Mouse (Mus musculus): Measurements from ENCODE around the gene Ankrd40. TPM values are rescaled to one million over a fixed set of nuclear protein-coding genes. Genes with fewer than 3 reads are reported as not detected.

Gene Ankrd40
- polyA plus RNA-seq, 1 experiment from 2014 or later, result 11.1 TPM

DNA sequence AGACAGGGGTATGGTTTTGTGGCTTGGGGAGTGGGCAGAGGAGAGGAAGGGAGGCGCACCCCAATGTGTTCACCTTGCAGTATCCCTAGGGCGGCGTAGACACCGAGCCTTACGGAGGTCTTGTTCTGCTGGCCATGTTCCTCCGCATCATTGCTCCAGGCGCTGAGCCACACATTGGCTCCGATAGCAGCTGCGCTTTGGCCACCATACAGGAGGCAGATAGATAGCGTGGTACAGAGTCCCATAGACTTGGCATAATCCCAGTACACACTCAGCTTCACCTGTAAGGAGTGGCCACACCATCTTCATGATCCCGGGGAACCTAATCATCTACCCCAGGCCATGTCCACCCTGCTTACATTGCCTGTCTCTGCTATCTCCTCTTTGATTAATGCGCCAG lies 31.4 kb downstream of the Ankrd40 start:
- Histone ChIP-seq H3K9ac (ENCODE audit: low read length) (no peak overlapping the region), H3K9me3 (replicated peaks; ENCODE audit: control insufficient read depth, low read length) (no peaks in the 10 kb centered on the region), H3K4me1 (ENCODE audit: control insufficient read depth, insufficient read depth, low read length) (no peaks in the 10 kb centered on the region), H3K4me3 (replicated peaks; ENCODE audit: low read length) (no peak overlapping the region), H3K27me3 (ENCODE audit: control insufficient read depth, insufficient read depth, low read length) (no peaks in the 10 kb centered on the region), H3K36me3 (ENCODE audit: control insufficient read depth, insufficient read depth, low read length) (no peaks in the 10 kb centered on the region), H3K4me2 (ENCODE audit: low read depth, low read length) (no peak overlapping the region), H3K27ac (ENCODE audit: low read length) (no peak overlapping the region)
- WGBS, result 92% methylated on average over 12 of the region's 12 CpGs
- no peak for ATAC-seq (ENCODE audit: insufficient read depth, low FRiP score)

DNA sequence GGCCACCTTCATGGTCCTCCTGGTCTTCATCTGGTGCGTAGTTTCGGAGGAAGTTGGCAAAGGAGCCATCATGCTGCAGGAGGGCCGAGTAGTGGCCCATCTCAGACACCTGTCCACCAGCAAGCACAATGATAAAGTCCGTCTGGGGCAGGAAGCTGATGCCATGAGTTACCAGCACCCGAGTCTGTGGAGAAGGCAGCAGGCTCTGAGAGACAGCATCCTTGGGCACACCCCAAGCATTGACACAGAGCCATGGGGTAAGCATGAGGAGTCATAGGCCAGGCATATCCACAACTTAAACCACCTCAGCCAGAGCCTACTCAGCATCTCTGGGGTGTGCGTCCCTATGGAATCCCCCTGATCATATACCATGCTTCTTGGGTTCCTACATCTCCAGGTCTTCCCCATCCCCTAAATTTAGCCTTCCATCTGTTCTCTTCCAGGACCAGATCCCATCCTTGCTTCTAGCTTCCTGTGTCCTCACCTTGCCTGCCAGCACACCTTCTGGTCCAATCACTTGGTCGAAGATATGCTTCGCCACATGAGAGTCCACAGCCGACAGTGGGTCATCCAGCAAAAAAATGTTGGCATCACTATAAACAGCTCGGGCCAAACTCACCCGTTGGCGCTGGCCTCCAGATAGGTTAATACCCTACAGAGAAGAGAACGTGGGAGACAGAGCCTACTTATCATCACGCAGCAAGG lies 33.5 kb downstream of the Ankrd40 start:
- 94% methylated on average over 14 of the region's 14 CpGs for WGBS
- Histone ChIP-seq H3K4me2 (ENCODE audit: low read depth, low read length) (no peak overlapping the region), H3K4me3 (replicated peaks; ENCODE audit: low read length) (no peak overlapping the region), H3K9ac (ENCODE audit: low read length) (no peak overlapping the region), H3K27ac (ENCODE audit: low read length) (no peak overlapping the region), H3K9me3 (replicated peaks; ENCODE audit: control insufficient read depth, low read length) (0 out of 2 replicates have a peak, but pooled peaks cover 3% of the 10 kb centered on the region), H3K4me1 (ENCODE audit: control insufficient read depth, insufficient read depth, low read length) (peaks cover 8% of the 10 kb centered on the region; the same call in 1 of the 2 replicates), H3K27me3 (ENCODE audit: control insufficient read depth, insufficient read depth, low read length) (no peaks in the 10 kb centered on the region), H3K36me3 (ENCODE audit: control insufficient read depth, insufficient read depth, low read length) (no peaks in the 10 kb centered on the region; the same call in 1 of the 2 replicates)
- no peak for ATAC-seq (ENCODE audit: insufficient read depth, low FRiP score)

DNA sequence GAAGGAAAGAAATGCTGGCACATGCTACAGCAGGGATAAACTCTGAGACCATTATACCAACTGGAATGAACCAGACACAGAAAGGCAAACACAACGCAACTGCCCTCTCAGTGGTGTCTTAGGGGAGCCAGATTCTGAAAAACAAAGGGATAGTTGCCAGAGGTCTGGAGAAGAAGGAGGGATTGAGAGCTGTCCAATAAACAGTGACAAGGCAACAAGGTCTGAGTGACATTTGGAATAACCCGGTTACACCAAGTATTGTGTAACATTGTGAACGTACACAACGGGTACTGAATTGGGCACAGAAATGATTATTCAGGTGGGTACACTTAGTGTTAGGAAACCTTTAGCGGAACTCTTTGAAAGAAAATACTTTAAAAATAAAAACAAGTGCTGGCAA lies 34.3 kb downstream of the Ankrd40 start:
- no peak for ATAC-seq (ENCODE audit: insufficient read depth, low FRiP score)
- Histone ChIP-seq H3K36me3 (ENCODE audit: control insufficient read depth, insufficient read depth, low read length) (no peaks in the 10 kb centered on the region; the same call in 1 of the 2 replicates), H3K27ac (ENCODE audit: low read length) (no peak overlapping the region), H3K9ac (ENCODE audit: low read length) (no peak overlapping the region), H3K4me1 (ENCODE audit: control insufficient read depth, insufficient read depth, low read length) (peaks cover 8% of the 10 kb centered on the region; the same call in 1 of the 2 replicates), H3K4me3 (replicated peaks; ENCODE audit: low read length) (no peak overlapping the region), H3K9me3 (replicated peaks; ENCODE audit: control insufficient read depth, low read length) (0 out of 2 replicates have a peak, but pooled peaks cover 3% of the 10 kb centered on the region), H3K27me3 (ENCODE audit: control insufficient read depth, insufficient read depth, low read length) (no peaks in the 10 kb centered on the region), H3K4me2 (ENCODE audit: low read depth, low read length) (no peak overlapping the region)
- WGBS, result 94% methylated on average over 5 of the region's 5 CpGs

DNA sequence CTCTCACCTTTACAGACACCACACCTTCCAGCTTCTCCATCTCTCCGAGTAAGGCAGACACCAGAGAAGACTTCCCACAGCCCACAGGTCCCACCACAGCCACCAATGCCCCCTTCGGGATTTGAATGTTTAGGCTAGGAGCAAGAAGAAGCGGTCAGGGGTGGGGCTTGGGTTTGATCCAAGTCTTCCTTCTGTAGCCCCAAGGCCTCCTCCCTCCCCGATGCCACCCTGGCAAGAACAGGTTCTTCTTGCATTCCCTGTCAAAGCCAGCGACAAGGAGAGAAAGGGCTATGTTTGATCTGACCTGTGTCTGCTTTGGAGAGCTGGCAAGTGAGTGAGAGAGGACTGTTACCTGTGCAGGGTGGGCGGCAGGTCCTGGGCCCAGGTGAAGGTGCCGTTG lies 35.9 kb downstream of the Ankrd40 start:
- Histone ChIP-seq H3K4me2 (ENCODE audit: low read depth, low read length) (no peak overlapping the region), H3K27me3 (ENCODE audit: control insufficient read depth, insufficient read depth, low read length) (no peaks in the 10 kb centered on the region), H3K36me3 (ENCODE audit: control insufficient read depth, insufficient read depth, low read length) (no peaks in the 10 kb centered on the region; the same call in 1 of the 2 replicates), H3K27ac (ENCODE audit: low read length) (peak overlapping the region; percentile 60; the same call in 1 of the 2 replicates), H3K9ac (ENCODE audit: low read length) (no peak overlapping the region), H3K4me1 (ENCODE audit: control insufficient read depth, insufficient read depth, low read length) (peaks cover 8% of the 10 kb centered on the region; the same call in 1 of the 2 replicates), H3K9me3 (replicated peaks; ENCODE audit: control insufficient read depth, low read length) (0 out of 2 replicates have a peak, but pooled peaks cover 3% of the 10 kb centered on the region), H3K4me3 (replicated peaks; ENCODE audit: low read length) (no peak overlapping the region)
- ATAC-seq (ENCODE audit: insufficient read depth, low FRiP score), result peak; percentile 29; the same call in 1 of the 2 replicates
- 62% methylated on average over 7 of the region's 7 CpGs for WGBS

DNA sequence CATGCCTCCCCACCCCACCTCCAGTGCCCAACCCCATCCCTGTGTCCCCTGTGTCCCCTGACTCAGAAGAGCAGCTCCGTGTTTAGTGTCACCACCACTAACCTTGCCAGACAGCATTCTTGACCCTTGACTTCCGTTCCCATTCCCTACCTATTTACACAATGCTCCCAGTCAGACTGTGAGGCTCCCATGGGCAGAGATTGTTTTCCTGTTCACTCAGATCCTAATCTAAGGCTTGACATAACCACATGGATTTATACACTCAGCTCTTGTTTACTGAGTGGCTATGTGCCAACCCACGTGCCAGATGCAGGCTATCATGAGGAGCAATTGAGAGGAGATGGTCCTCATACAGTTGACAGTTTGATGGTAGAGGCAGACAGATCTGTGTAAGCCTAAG lies 37.5 kb downstream of the Ankrd40 start:
- no peak overlapping the region for H3K4me2 ChIP-seq (ENCODE audit: low read depth, low read length)
- H3K36me3 ChIP-seq (ENCODE audit: control insufficient read depth, insufficient read depth, low read length), result no peaks in the 10 kb centered on the region; the same call in 1 of the 2 replicates
- H3K27ac ChIP-seq (ENCODE audit: low read length), result no peak overlapping the region
- peaks cover 8% of the 10 kb centered on the region for H3K4me1 ChIP-seq (ENCODE audit: control insufficient read depth, insufficient read depth, low read length)
- 42% methylated on average over 3 of the region's 3 CpGs for WGBS
- H3K9ac ChIP-seq (ENCODE audit: low read length), result no peak overlapping the region
- peak; percentile 51; the same call in 1 of the 2 replicates for ATAC-seq (ENCODE audit: insufficient read depth, low FRiP score)
- no peak overlapping the region for H3K4me3 ChIP-seq (replicated peaks; ENCODE audit: low read length)
- 0 out of 2 replicates have a peak, but pooled peaks cover 3% of the 10 kb centered on the region for H3K9me3 ChIP-seq (replicated peaks; ENCODE audit: control insufficient read depth, low read length)
- H3K27me3 ChIP-seq (ENCODE audit: control insufficient read depth, insufficient read depth, low read length), result no peaks in the 10 kb centered on the region

DNA sequence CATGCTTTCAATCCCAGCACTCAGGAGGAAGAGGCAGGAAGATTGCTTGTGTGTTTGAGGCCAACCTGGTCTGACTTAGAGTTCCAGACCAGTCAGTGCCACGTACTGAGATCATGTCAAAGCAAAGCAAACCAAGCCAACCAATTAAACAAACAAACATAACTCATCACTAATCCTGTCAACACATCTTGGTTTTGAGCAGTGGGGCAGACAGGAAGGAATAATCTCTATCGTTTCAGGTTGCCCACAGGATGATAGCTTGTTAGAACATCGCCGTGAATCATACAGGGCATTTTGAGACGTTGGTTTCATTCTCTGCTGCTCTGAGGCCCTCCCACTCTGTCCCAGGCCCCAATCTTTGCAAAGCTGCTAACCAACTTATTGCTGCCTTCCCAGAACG lies 42.2 kb downstream of the Ankrd40 start:
- H3K9me3 ChIP-seq (replicated peaks; ENCODE audit: control insufficient read depth, low read length), result 0 out of 2 replicates have a peak, but pooled peaks cover 3% of the 10 kb centered on the region
- peaks cover 13% of the 10 kb centered on the region for H3K4me1 ChIP-seq (ENCODE audit: control insufficient read depth, insufficient read depth, low read length)
- H3K4me3 ChIP-seq (replicated peaks; ENCODE audit: low read length), result no peak overlapping the region
- H3K36me3 ChIP-seq (ENCODE audit: control insufficient read depth, insufficient read depth, low read length), result no peaks in the 10 kb centered on the region; the same call in 1 of the 2 replicates
- peak overlapping the region; percentile 59; the same call in 1 of the 2 replicates for H3K27ac ChIP-seq (ENCODE audit: low read length)
- 68% methylated on average over 6 of the region's 6 CpGs for WGBS
- no peak for ATAC-seq (ENCODE audit: insufficient read depth, low FRiP score)
- H3K4me2 ChIP-seq (ENCODE audit: low read depth, low read length), result no peak overlapping the region
- no peak overlapping the region for H3K9ac ChIP-seq (ENCODE audit: low read length)
- H3K27me3 ChIP-seq (ENCODE audit: control insufficient read depth, insufficient read depth, low read length), result no peaks in the 10 kb centered on the region

DNA sequence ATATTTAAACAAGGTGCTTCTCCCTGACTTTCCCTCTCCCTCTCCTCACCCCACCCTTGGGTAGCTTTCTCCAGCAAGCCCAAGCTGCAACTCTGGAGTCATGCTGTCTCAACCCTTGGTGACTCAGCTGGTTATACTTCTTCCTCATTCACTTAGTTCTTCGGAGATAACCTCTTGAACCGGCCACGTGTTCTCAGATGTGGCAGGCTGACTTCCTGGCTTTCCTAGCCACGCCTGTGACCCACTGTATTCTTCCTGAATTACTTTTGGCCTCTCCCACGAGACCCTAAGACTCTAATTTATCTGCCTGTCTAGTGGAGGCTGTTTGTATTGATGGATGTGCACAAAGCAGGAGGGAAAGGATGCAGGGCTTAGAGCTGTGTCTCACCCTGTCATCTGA lies 43.0 kb downstream of the Ankrd40 start:
- H3K4me1 ChIP-seq (ENCODE audit: control insufficient read depth, insufficient read depth, low read length), result peaks cover 11% of the 10 kb centered on the region
- 0 out of 2 replicates have a peak, but pooled peaks cover 3% of the 10 kb centered on the region for H3K9me3 ChIP-seq (replicated peaks; ENCODE audit: control insufficient read depth, low read length)
- no peak overlapping the region for H3K4me2 ChIP-seq (ENCODE audit: low read depth, low read length)
- no peak overlapping the region for H3K4me3 ChIP-seq (replicated peaks; ENCODE audit: low read length)
- ATAC-seq (ENCODE audit: insufficient read depth, low FRiP score), result peak; percentile 77
- no peak overlapping the region for H3K9ac ChIP-seq (ENCODE audit: low read length)
- H3K36me3 ChIP-seq (ENCODE audit: control insufficient read depth, insufficient read depth, low read length), result no peaks in the 10 kb centered on the region; the same call in 1 of the 2 replicates
- 12% methylated on average over 5 of the region's 5 CpGs for WGBS
- no peaks in the 10 kb centered on the region for H3K27me3 ChIP-seq (ENCODE audit: control insufficient read depth, insufficient read depth, low read length)
- H3K27ac ChIP-seq (ENCODE audit: low read length), result peak overlapping the region; percentile 59; the same call in 1 of the 2 replicates

DNA sequence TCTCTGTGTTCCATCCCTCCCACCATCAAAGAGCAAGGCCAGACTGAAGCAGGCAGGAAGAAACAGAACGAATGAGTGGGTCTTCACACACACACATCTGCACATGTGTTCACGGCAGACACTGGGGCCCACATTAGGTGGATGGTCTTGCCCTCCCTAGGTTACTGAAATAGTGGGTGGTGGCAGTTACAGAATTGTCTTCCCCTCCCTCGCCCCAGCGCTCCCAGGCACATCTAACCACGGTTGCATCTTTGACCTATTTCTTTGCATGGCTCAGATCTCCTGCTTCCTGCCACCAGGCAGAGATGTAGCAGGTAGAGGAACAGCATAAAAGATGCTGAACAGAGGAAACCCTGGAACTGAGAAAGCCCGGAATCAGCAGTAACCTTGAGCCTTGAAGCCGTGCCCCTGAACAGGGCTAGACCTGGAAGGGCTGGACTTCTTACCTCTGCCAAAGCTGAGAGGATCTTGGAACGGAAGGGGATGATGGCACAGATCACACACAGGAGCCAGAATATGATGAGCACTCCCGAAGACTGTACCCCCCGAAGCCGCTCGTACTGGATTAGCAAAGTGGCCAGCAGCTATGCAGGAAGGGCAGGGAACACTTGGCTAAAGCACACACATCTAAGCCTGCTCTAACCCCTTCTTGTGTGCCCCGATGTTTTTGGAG lies 46.6 kb downstream of the Ankrd40 start:
- H3K4me3 ChIP-seq (replicated peaks; ENCODE audit: low read length), result no peak overlapping the region
- H3K27ac ChIP-seq (ENCODE audit: low read length), result no peak overlapping the region
- H3K9me3 ChIP-seq (replicated peaks; ENCODE audit: control insufficient read depth, low read length), result no peaks in the 10 kb centered on the region
- no peak for ATAC-seq (ENCODE audit: insufficient read depth, low FRiP score)
- H3K4me2 ChIP-seq (ENCODE audit: low read depth, low read length), result no peak overlapping the region
- H3K4me1 ChIP-seq (ENCODE audit: control insufficient read depth, insufficient read depth, low read length), result peaks cover 11% of the 10 kb centered on the region
- H3K9ac ChIP-seq (ENCODE audit: low read length), result no peak overlapping the region
- no peaks in the 10 kb centered on the region for H3K36me3 ChIP-seq (ENCODE audit: control insufficient read depth, insufficient read depth, low read length)
- 82% methylated on average over 13 of the region's 13 CpGs for WGBS
- H3K27me3 ChIP-seq (ENCODE audit: control insufficient read depth, insufficient read depth, low read length), result no peaks in the 10 kb centered on the region

DNA sequence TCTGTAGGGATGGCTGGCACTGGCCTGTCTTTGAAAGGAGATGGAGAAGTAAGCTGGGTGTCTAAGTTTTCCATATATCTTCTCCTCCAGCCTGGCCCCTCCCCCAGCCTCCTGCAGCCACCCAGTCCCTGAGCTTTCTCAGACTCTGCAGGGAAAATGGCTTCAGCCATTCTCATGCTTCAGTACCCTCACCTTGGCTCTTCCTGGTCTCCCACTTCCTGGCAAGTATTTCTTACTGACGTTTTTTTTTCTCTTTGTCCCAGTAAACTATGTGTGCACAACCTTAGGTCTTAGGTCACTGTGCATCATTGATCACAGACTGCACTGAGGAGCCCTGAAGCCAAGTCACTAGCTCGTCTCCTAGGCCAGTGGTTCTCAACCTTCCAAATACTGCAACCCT lies 51.3 kb downstream of the Ankrd40 start:
- WGBS, result 27% methylated on average over 2 of the region's 2 CpGs
- ATAC-seq (ENCODE audit: insufficient read depth, low FRiP score), result no peak
- Histone ChIP-seq H3K9ac (ENCODE audit: low read length) (no peak overlapping the region), H3K36me3 (ENCODE audit: control insufficient read depth, insufficient read depth, low read length) (no peaks in the 10 kb centered on the region), H3K4me2 (ENCODE audit: low read depth, low read length) (no peak overlapping the region), H3K27me3 (ENCODE audit: control insufficient read depth, insufficient read depth, low read length) (no peaks in the 10 kb centered on the region), H3K4me1 (ENCODE audit: control insufficient read depth, insufficient read depth, low read length) (no peaks in the 10 kb centered on the region), H3K4me3 (replicated peaks; ENCODE audit: low read length) (no peak overlapping the region), H3K27ac (ENCODE audit: low read length) (no peak overlapping the region), H3K9me3 (replicated peaks; ENCODE audit: control insufficient read depth, low read length) (no peaks in the 10 kb centered on the region)

All from stomach, embryonic 16.5 days (tissue).